ENCODE assay signal across 10 mouse cellular contexts in genomic region chr2:74974595-74975325, GRCm38 (mm10).
DNase-seq lines count a peak whose midpoint lies in the region; ATAC-seq lines count a peak whose summit lies in the region.
"Had no signal": no experiment of that assay in that cellular context is flagged by ENCODE, and none has a peak within 500 bp of the region (broad histone marks: within the 10 kb centered on the region; RNA-seq: fewer than 3 reads in every experiment).

No protein-coding gene starts in this region.

- H3K4me3 ChIP-seq in forebrain, embryonic 15.5 days = 0 out of 2 replicates have a peak overlapping the region, but pooled peaks have one; percentile 11
- H3K4me3 ChIP-seq in forebrain, embryonic 12.5 days (replicated peaks) = no peak overlapping the region
- no peak overlapping the region for H3K4me3 ChIP-seq in lung, embryonic 15.5 days
- H3K4me3 ChIP-seq in hindbrain, embryonic 14.5 days (replicated peaks; ENCODE audit: low read length) = peak overlapping the region; percentile 6; the same call in 1 of the 2 replicates
- H3K4me3 ChIP-seq in neural tube, embryonic 12.5 days = no peak overlapping the region
- H3K4me3 ChIP-seq: erythroblast, embryonic 14.5 days had no signal

- H3K4me1 ChIP-seq in forebrain, embryonic 15.5 days = no peaks in the 10 kb centered on the region
- 0 out of 2 replicates have a peak, but pooled peaks cover 7% of the 10 kb centered on the region for H3K4me1 ChIP-seq in forebrain, embryonic 12.5 days
- no peaks in the 10 kb centered on the region for H3K4me1 ChIP-seq in lung, embryonic 15.5 days
- H3K4me1 ChIP-seq in hindbrain, embryonic 14.5 days (replicated peaks; ENCODE audit: control insufficient read depth, insufficient read depth, low read length) = peaks cover 5% of the 10 kb centered on the region; the same call in 1 of the 2 replicates
- H3K4me1 ChIP-seq in neural tube, embryonic 12.5 days = peaks cover 12% of the 10 kb centered on the region

- H3K9me3 ChIP-seq in forebrain, embryonic 15.5 days = no peaks in the 10 kb centered on the region
- H3K9me3 ChIP-seq in forebrain, embryonic 12.5 days = no peaks in the 10 kb centered on the region
- no peaks in the 10 kb centered on the region for H3K9me3 ChIP-seq in lung, embryonic 15.5 days
- H3K9me3 ChIP-seq in hindbrain, embryonic 14.5 days (ENCODE audit: control insufficient read depth, low read length) = no peaks in the 10 kb centered on the region
- no peaks in the 10 kb centered on the region for H3K9me3 ChIP-seq in neural tube, embryonic 12.5 days

- peak overlapping the region; percentile 20; the same call in 1 of the 2 replicates for H3K4me2 ChIP-seq in forebrain, embryonic 15.5 days (replicated peaks)
- no peak overlapping the region for H3K4me2 ChIP-seq in forebrain, embryonic 12.5 days
- H3K4me2 ChIP-seq in lung, embryonic 15.5 days = peak overlapping the region; percentile 18
- H3K4me2 ChIP-seq in hindbrain, embryonic 14.5 days (replicated peaks) = peak overlapping the region; percentile 46
- peak overlapping the region; percentile 45 for H3K4me2 ChIP-seq in neural tube, embryonic 12.5 days (replicated peaks)

- peak; percentile 60; the same call in 1 of the 2 replicates for ATAC-seq in forebrain, embryonic 15.5 days (replicated peaks)
- no peak for ATAC-seq in forebrain, embryonic 12.5 days (ENCODE audit: low FRiP score)
- ATAC-seq in lung, embryonic 15.5 days (ENCODE audit: borderline replicate concordance, extremely low read depth, low FRiP score, low TSS enrichment) = no peak
- peak; percentile 79 for ATAC-seq in hindbrain, embryonic 14.5 days (ENCODE audit: low FRiP score)
- ATAC-seq in neural tube, embryonic 12.5 days (ENCODE audit: low FRiP score, low read depth) = peak; percentile 71; the same call in 1 of the 2 replicates

- H3K9ac ChIP-seq in forebrain, embryonic 15.5 days (replicated peaks) = no peak overlapping the region
- no peak overlapping the region for H3K9ac ChIP-seq in forebrain, embryonic 12.5 days
- no peak overlapping the region for H3K9ac ChIP-seq in lung, embryonic 15.5 days
- H3K9ac ChIP-seq in hindbrain, embryonic 14.5 days = peak overlapping the region; percentile 29
- H3K9ac ChIP-seq in neural tube, embryonic 12.5 days = no peak overlapping the region

- WGBS in forebrain, embryonic 15.5 days = 64% methylated on average over 16 of the region's 16 CpGs
- WGBS in forebrain, embryonic 12.5 days = 68% methylated on average over 16 of the region's 16 CpGs
- 60% methylated on average over 16 of the region's 16 CpGs for WGBS in lung, embryonic 15.5 days
- 57% methylated on average over 16 of the region's 16 CpGs for WGBS in hindbrain, embryonic 14.5 days
- WGBS in neural tube, embryonic 12.5 days = 59% methylated on average over 16 of the region's 16 CpGs

- H3K36me3 ChIP-seq in forebrain, embryonic 15.5 days = no peaks in the 10 kb centered on the region
- H3K36me3 ChIP-seq in forebrain, embryonic 12.5 days (replicated peaks) = no peaks in the 10 kb centered on the region
- no peaks in the 10 kb centered on the region for H3K36me3 ChIP-seq in lung, embryonic 15.5 days
- no peaks in the 10 kb centered on the region for H3K36me3 ChIP-seq in hindbrain, embryonic 14.5 days (replicated peaks; ENCODE audit: control insufficient read depth, insufficient read depth)
- no peaks in the 10 kb centered on the region for H3K36me3 ChIP-seq in neural tube, embryonic 12.5 days

- no peaks in the 10 kb centered on the region for H3K27me3 ChIP-seq in forebrain, embryonic 15.5 days
- no peaks in the 10 kb centered on the region for H3K27me3 ChIP-seq in forebrain, embryonic 12.5 days
- peaks cover 7% of the 10 kb centered on the region; the same call in 1 of the 2 replicates for H3K27me3 ChIP-seq in lung, embryonic 15.5 days
- H3K27me3 ChIP-seq in hindbrain, embryonic 14.5 days (ENCODE audit: control insufficient read depth, insufficient read depth, low read length) = no peaks in the 10 kb centered on the region
- H3K27me3 ChIP-seq in neural tube, embryonic 12.5 days (replicated peaks) = no peaks in the 10 kb centered on the region

- peak overlapping the region; percentile 32 for H3K27ac ChIP-seq in forebrain, embryonic 15.5 days (replicated peaks)
- no peak overlapping the region for H3K27ac ChIP-seq in forebrain, embryonic 12.5 days
- no peak overlapping the region for H3K27ac ChIP-seq in lung, embryonic 15.5 days
- H3K27ac ChIP-seq in hindbrain, embryonic 14.5 days = peak overlapping the region; percentile 79
- 0 out of 2 replicates have a peak overlapping the region, but pooled peaks have one; percentile 3 for H3K27ac ChIP-seq in neural tube, embryonic 12.5 days

- DNase-seq in lung, adult 18-20 months = no peak
- DNase-seq in hindbrain, embryonic 14.5 days (ENCODE audit: low spot score) = peak; percentile 60
- DNase-seq in spleen, postnatal 10 days (ENCODE audit: low spot score in 2 of 2) = no peak
- DNase-seq in yolk sac, embryonic 10.5 days (ENCODE audit: low spot score) = no peak
- DNase-seq: right cerebral cortex, postnatal 14 days had no signal

Comparison
In these comparisons a context has a peak if more than half of its experiments do, and no peak if none do; other contexts are left out.
1. ATAC-seq: peak in forebrain, embryonic 15.5 days (single experiment), hindbrain, embryonic 14.5 days (single experiment) and neural tube, embryonic 12.5 days (single experiment); none in forebrain, embryonic 12.5 days (single experiment) and lung, embryonic 15.5 days (single experiment).
2. H3K27ac ChIP-seq: peak in forebrain, embryonic 15.5 days (single experiment), hindbrain, embryonic 14.5 days (single experiment) and neural tube, embryonic 12.5 days (single experiment); none in forebrain, embryonic 12.5 days (single experiment) and lung, embryonic 15.5 days (single experiment).
3. H3K4me3 ChIP-seq: peak in forebrain, embryonic 15.5 days (single experiment) and hindbrain, embryonic 14.5 days (single experiment); none in forebrain, embryonic 12.5 days (single experiment), lung, embryonic 15.5 days (single experiment) and neural tube, embryonic 12.5 days (single experiment).